Mouse (Mus musculus): ENCODE results near the gene Slc2a5. TPM values are rescaled to one million over a fixed set of nuclear protein-coding genes. Genes with fewer than 3 reads are reported as not detected.

The Slc2a5 gene
- total and polyA plus RNA-seq, 3 experiments, result 0.58 to 4.9 TPM; not detected in 1

DNA sequence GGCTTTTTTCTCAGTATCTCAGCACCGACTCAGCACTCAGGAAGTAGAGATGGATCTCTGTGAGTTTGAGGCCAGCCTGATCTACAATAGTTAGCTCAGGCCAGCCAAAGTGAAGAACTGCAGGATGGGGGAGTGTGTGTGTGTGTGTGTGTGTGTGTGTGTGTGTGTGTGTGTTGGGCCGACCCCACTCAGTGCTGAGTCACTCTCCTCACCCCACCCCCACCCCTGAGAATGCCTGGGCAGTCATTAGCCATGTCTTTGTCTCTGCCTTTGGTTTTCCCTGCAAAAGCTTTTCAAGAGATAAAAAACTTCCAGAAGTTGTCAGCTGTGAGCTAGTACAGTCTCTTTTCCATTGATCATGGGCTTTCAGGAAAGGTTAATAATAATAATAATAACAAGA, 11.6 kb downstream of the Slc2a5 start:
- Histone ChIP-seq H3K36me3 (ENCODE audit: control insufficient read depth in 1 of 2, insufficient read depth in 2 of 2, low read length in 2 of 2) (peaks cover 0 to 10% of the 10 kb centered on the region in 2 experiments; a peak in 2 of 4 replicates), H3K4me3 (ENCODE audit: control insufficient read depth in 1 of 2, insufficient read depth in 1 of 2, low read depth in 2 of 2, low read length in 2 of 2) (no peak overlapping the region), H3K79me2 (ENCODE audit: control insufficient read depth, insufficient read depth, low read length, poor library complexity) (no peaks in the 10 kb centered on the region), H3K4me1 (ENCODE audit: control insufficient read depth in 1 of 2, insufficient read depth in 2 of 2, low read length in 2 of 2) (peaks cover 4 to 16% of the 10 kb centered on the region in 2 experiments), H3K9me3 (replicated peaks; ENCODE audit: insufficient read depth, low read length) (no peaks in the 10 kb centered on the region), H3K27me3 (ENCODE audit: control insufficient read depth in 1 of 2, insufficient read depth in 2 of 2, low read length in 2 of 2) (no peaks in the 10 kb centered on the region), H3K27ac (ENCODE audit: control insufficient read depth, low read depth, low read length) (no peak overlapping the region), H3K9ac (ENCODE audit: control insufficient read depth, low read depth, low read length, poor library complexity, severe bottlenecking) (no peak overlapping the region)
- no peak for DNase-seq (ENCODE audit: low read depth, low spot score)
- no peak for TF ChIP-seq E2F4 (IDR thresholded peaks at IDR 0.05; ENCODE audit: borderline replicate concordance, low read depth, low read length)
- no peak for TF ChIP-seq NELFE (IDR thresholded peaks at IDR 0.05; ENCODE audit: low read depth, low read length)
- no peak for TF ChIP-seq ZNF384 (IDR thresholded peaks at IDR 0.05; ENCODE audit: low read depth, low read length)
- no peak for TF ChIP-seq ZMIZ1 (IDR thresholded peaks at IDR 0.05; ENCODE audit: low read depth, low read length)
- TF ChIP-seq MAFK (IDR thresholded peaks at IDR 0.05; ENCODE audit: borderline replicate concordance, low read depth, low read length), result no peak
- no peak for TF ChIP-seq POLR2AphosphoS2 (IDR thresholded peaks at IDR 0.05; ENCODE audit: low read length)
- TF ChIP-seq CTCF (IDR thresholded peaks at IDR 0.05 in 2 of 3, conservative IDR thresholded peaks at IDR 0.05 in 1 of 3; ENCODE audit: control insufficient read depth in 1 of 3, insufficient read depth in 1 of 3, low read depth in 2 of 3, low read length in 3 of 3, poor library complexity in 1 of 3, severe bottlenecking in 1 of 3), result no peak
- TF ChIP-seq USF1 (IDR thresholded peaks at IDR 0.05; ENCODE audit: low read depth, low read length), result no peak
- TF ChIP-seq MYC (IDR thresholded peaks at IDR 0.05; ENCODE audit: low read depth, low read length), result no peak
- TF ChIP-seq CHD2 (IDR thresholded peaks at IDR 0.05; ENCODE audit: low read length), result no peak
- no peak for TF ChIP-seq NRF1 (IDR thresholded peaks at IDR 0.05; ENCODE audit: insufficient read depth, low read depth, low read length, poor library complexity, severe bottlenecking)
- no peak for TF ChIP-seq MYB (IDR thresholded peaks at IDR 0.05; ENCODE audit: low read depth, low read length)
- TF ChIP-seq GABPA (IDR thresholded peaks at IDR 0.05; ENCODE audit: low read depth, low read length), result no peak

DNA sequence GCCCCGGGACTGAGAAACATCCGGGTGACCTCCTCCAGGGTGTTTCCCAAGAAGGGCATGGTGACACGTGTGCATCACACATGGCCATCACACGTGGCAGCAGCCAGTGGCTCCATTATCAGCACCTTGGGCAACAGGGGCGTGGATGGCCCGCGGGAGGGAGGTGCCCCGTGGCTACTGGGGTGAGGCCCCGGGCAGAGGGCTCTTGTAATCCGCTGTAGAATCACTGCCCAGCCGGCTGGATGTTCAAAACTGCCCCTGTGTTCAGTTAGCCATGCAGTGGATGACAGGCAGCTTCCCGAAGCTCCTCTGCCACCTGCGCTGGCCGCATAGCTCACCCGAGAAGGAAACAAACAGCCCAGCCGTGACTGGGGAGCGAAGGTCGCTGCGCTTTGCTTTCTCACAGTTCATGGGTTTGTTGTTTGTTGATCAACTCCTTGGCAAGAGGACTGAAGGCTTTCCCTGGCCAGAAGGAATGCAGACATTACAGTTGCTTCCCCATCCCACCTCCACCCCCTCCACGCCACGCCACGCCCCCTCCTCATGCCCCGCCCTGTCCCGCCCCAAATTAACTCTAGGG, 13.7 kb downstream of the Slc2a5 start:
- H3K79me2 ChIP-seq (ENCODE audit: control insufficient read depth, insufficient read depth, low read length, poor library complexity), result no peaks in the 10 kb centered on the region
- peaks cover 0 to 15% of the 10 kb centered on the region in 2 experiments; a peak in 2 of 4 replicates for H3K36me3 ChIP-seq (ENCODE audit: control insufficient read depth in 1 of 2, insufficient read depth in 2 of 2, low read length in 2 of 2)
- peaks cover 6 to 26% of the 10 kb centered on the region in 2 experiments for H3K4me1 ChIP-seq (ENCODE audit: control insufficient read depth in 1 of 2, insufficient read depth in 2 of 2, low read length in 2 of 2)
- no peak for TF ChIP-seq NRF1 (IDR thresholded peaks at IDR 0.05; ENCODE audit: insufficient read depth, low read depth, low read length, poor library complexity, severe bottlenecking)
- TF ChIP-seq MAFK (IDR thresholded peaks at IDR 0.05; ENCODE audit: borderline replicate concordance, low read depth, low read length), result no peak
- no peak for TF ChIP-seq MYB (IDR thresholded peaks at IDR 0.05; ENCODE audit: low read depth, low read length)
- TF ChIP-seq MYC (IDR thresholded peaks at IDR 0.05; ENCODE audit: low read depth, low read length), result peak; percentile 94
- TF ChIP-seq USF1 (IDR thresholded peaks at IDR 0.05; ENCODE audit: low read depth, low read length), result peak; percentile 53; the same call in 1 of the 2 replicates
- no peak for TF ChIP-seq TCF12 (IDR thresholded peaks at IDR 0.05; ENCODE audit: low read depth, low read length)
- no peak for TF ChIP-seq GATA1 (IDR thresholded peaks at IDR 0.05; ENCODE audit: low read depth, low read length)
- TF ChIP-seq MAX (IDR thresholded peaks at IDR 0.05; ENCODE audit: low read length), result peak; percentile 89
- TF ChIP-seq ZC3H11A (IDR thresholded peaks at IDR 0.05; ENCODE audit: low read depth, low read length), result no peak
- TF ChIP-seq MAZ (IDR thresholded peaks at IDR 0.05; ENCODE audit: low read depth, low read length), result no peak
- TF ChIP-seq POLR2A (IDR thresholded peaks at IDR 0.05; ENCODE audit: control insufficient read depth in 1 of 2, insufficient read depth in 1 of 2, low read depth in 1 of 2, low read length in 2 of 2, poor library complexity in 1 of 2), result peak; percentile 29 to 35; a peak in 1 of 4 replicates
- TF ChIP-seq BHLHE40 (IDR thresholded peaks at IDR 0.05; ENCODE audit: borderline replicate concordance, low read depth, low read length), result peak; percentile 16; the same call in 1 of the 2 replicates
- no peak for TF ChIP-seq ZNF384 (IDR thresholded peaks at IDR 0.05; ENCODE audit: low read depth, low read length)
- peak; percentile 34; the same call in 1 of the 2 replicates for TF ChIP-seq SIN3A (IDR thresholded peaks at IDR 0.05; ENCODE audit: low read length)
- no peak for TF ChIP-seq SMC3 (IDR thresholded peaks at IDR 0.05; ENCODE audit: low read depth, low read length)
- no peak for TF ChIP-seq NELFE (IDR thresholded peaks at IDR 0.05; ENCODE audit: low read depth, low read length)
- peak; percentile 97 for TF ChIP-seq MXI1 (IDR thresholded peaks at IDR 0.05; ENCODE audit: low read depth, low read length)
- TF ChIP-seq RCOR1 (IDR thresholded peaks at IDR 0.05; ENCODE audit: low read depth, low read length), result no peak
- no peak for TF ChIP-seq POLR2AphosphoS5 (IDR thresholded peaks at IDR 0.05; ENCODE audit: borderline replicate concordance, low read depth, low read length)
- peak; percentile 58 for DNase-seq (ENCODE audit: low read depth, low spot score)
- H3K4me3 ChIP-seq (ENCODE audit: control insufficient read depth in 1 of 2, insufficient read depth in 1 of 2, low read depth in 2 of 2, low read length in 2 of 2), result peak overlapping the region; percentile 48 to 68; a peak in 3 of 4 replicates
- no peaks in the 10 kb centered on the region for H3K27me3 ChIP-seq (ENCODE audit: control insufficient read depth in 1 of 2, insufficient read depth in 2 of 2, low read length in 2 of 2)
- H3K9me3 ChIP-seq (replicated peaks; ENCODE audit: insufficient read depth, low read length), result no peaks in the 10 kb centered on the region
- no peak overlapping the region for H3K27ac ChIP-seq (ENCODE audit: control insufficient read depth, low read depth, low read length)
- peak overlapping the region; percentile 61 for H3K9ac ChIP-seq (ENCODE audit: control insufficient read depth, low read depth, low read length, poor library complexity, severe bottlenecking)

All from MEL (cell line).